Mouse (Mus musculus) liver, adult 2 months (tissue): Measurements from ENCODE around the gene Hoxb3.

Experiments used
- CTCF ChIP-seq: fragments of 200-500 bp; IDR thresholded peaks from 2 replicates; pipeline ENCODE4 v1.5.1; 2011; ENCODE audit warnings: low read depth, low read length, control low read depth
- POLR2A ChIP-seq: fragments of 200-500 bp; IDR thresholded peaks from 2 replicates; pipeline ENCODE4 v1.6.1; 2011; ENCODE audit warnings: low read length, control low read depth; ENCODE audit not compliant: insufficient read depth; ENCODE audit errors: extremely low read depth

- TF ChIP-seq CTCF = no peak
- no peak for TF ChIP-seq POLR2A
Observed at GRCm38 (mm10) chr11:96313134-96313533, 10.0 kb upstream of the Hoxb3 start.
